Mouse (Mus musculus) frontal cortex, postnatal 10 days (tissue): Measurements from ENCODE around the gene Polr2i.

Experiments
- DNase-seq, 2 experiments: peaks; one replicate each; pipeline ENCODE4 v3.0.0; 2022; ENCODE audit warnings: low spot score in 2 of 2, mixed read lengths in 1 of 2

Polr2i gene

GRCm38 (mm10) chr7:30265531-30265930 lies 33.8 kb downstream of the Polr2i start:
- DNase-seq, result no peak

- no peak for DNase-seq
These were observed 34.2 kb downstream of the Polr2i start for GRCm38 (mm10) chr7:30265935-30266334.

GRCm38 (mm10) chr7:30266780-30267179 lies 35.0 kb downstream of the Polr2i start:
- no peak for DNase-seq

- no peak for DNase-seq
These were observed 37.9 kb downstream of the Polr2i start for GRCm38 (mm10) chr7:30269641-30270040.

GRCm38 (mm10) chr7:30274383-30274782 lies 42.6 kb downstream of the Polr2i start:
- DNase-seq, result no peak

- DNase-seq, result no peak
These were observed 47.2 kb downstream of the Polr2i start for GRCm38 (mm10) chr7:30278911-30279310.

- no peak for DNase-seq
These were observed 47.8 kb downstream of the Polr2i start for GRCm38 (mm10) chr7:30279536-30279935.

- DNase-seq, result peak; percentile 79 to 89
These were observed 48.4 kb downstream of the Polr2i start, which contains the start of the genes Thap8 and Wdr62 for GRCm38 (mm10) chr7:30279951-30280669. Gene Thap8, plus strand, starts transcription at chr7:30280094. Gene Wdr62, minus strand, starts transcription at chr7:30280419.

GRCm38 (mm10) chr7:30280670-30281138 lies 49.0 kb downstream of the Polr2i start:
- DNase-seq, result peak; percentile 85 to 87

- DNase-seq, result no peak
These were observed 49.8 kb downstream of the Polr2i start for GRCm38 (mm10) chr7:30281522-30281921.

GRCm38 (mm10) chr7:30282740-30283139 lies 51.0 kb downstream of the Polr2i start:
- DNase-seq, result no peak
